Mouse (Mus musculus): Measurements from ENCODE around the gene Ube2g1.

- TF ChIP-seq CTCF (IDR thresholded peaks at IDR 0.05; ENCODE audit: insufficient read depth, low read length): no peak
- peak; percentile 93 for TF ChIP-seq POLR2A (IDR thresholded peaks at IDR 0.05; ENCODE audit: borderline replicate concordance, extremely low read depth, low read depth, low read length)
Measured at GRCm38 (mm10) chr11:72689551-72690510, 82.7 kb downstream of the Ube2g1 start, which contains the start of gene Ankfy1.

Data from lung, adult 2 months (tissue).